Mouse (Mus musculus): ENCODE measurements around the gene Map2k3.

Map2k3 gene

GRCm38 (mm10) chr11:60930724-60931281, 1.0 kb upstream of the Map2k3 start:
- no peak for DNase-seq

DNA sequence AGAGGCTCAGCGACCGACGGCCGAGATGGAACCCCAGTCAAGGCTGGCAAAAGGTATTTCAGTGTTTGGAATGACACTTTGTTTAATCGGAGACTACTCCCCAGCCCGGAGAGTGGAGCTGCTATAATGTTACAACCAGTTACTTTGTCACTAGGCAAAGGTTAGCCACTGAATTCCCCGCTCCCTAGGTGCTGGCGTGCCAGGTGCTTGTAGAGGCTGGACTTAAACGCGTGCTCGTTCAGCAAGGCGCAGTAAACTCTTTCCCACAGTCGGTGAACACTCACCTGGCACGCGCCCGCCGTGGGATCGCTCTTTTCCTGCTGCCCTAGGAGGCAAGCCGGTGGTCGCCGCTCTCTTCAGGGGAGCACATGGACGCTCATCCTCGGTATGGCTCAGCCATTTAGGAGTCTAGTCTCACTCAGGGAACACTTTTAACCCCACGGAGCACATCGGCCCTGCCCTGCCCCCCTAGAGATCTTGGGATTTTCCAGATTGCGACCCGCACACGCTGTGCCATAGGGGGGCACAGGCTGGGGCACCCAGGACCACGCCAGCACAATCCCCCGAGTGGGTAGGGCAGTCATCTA, 458 bp upstream of the Map2k3 start:
- no peak for DNase-seq

GRCm38 (mm10) chr11:60932503-60933020, 729 bp downstream of the Map2k3 start:
- no peak for DNase-seq

DNA sequence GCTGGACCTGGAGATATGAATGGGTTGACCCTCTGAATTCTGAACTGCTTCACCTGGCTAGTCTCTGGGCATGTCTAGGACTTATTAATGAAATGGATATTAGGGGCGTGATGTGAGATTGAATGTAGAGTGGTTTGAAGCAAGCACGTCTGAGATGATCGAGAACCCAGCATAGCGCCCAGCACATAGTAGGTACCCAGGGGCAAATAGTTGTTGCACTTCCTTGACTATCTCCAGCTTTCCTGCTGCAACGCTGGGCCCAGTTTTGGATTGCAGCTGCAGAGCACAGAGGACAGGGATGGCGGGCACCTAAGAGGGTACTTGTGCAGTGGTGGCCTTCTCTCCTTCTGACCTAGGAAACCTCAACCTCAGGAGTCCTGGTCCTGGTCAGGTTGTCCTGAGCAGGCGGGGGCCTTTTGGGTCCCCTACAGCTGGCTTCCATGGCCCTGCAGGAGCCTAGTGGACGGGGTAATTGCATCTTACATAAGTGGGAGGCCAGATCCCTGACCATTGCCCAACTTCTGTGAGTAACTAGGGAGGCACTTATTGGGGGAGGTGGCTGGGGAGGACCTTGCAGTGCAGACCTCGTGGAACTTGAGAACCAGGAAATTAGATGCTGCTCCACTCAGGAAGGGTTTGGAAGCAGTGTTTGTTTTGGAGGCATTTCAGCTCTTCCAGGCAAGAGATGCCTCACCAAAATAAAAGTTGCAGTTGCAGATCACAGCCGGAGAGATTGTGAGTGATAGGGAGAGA, 1.5 kb downstream of the Map2k3 start:
- peak; percentile 67 for DNase-seq

DNA sequence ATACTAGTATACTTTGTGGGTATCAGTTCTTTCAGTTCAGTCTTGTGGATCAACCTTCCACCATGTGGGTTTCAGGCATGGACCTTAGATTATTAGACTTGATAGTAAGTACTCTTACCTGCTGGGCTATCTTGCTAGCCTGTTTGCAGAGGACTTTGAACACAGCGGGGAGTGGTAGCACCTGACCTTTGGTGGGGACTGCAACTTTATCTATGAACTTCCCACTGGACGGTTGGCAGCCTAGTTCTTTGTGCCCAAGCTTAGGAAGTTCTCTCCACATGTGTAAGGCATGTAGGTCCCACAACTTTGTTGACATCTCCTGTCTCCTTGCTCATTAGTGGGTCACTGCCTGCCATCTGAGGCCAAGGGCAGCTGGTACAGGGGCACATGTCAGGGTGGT, 3.0 kb downstream of the Map2k3 start:
- DNase-seq, result no peak

- DNase-seq, result peak; percentile 60
Observed at GRCm38 (mm10) chr11:60935326-60935974, 3.6 kb downstream of the Map2k3 start.

GRCm38 (mm10) chr11:60935975-60936373, 4.1 kb downstream of the Map2k3 start:
- no peak for DNase-seq

GRCm38 (mm10) chr11:60937611-60938010, 5.8 kb downstream of the Map2k3 start:
- no peak for DNase-seq

- no peak for DNase-seq
Observed at GRCm38 (mm10) chr11:60939487-60939886, 7.7 kb downstream of the Map2k3 start.

DNA sequence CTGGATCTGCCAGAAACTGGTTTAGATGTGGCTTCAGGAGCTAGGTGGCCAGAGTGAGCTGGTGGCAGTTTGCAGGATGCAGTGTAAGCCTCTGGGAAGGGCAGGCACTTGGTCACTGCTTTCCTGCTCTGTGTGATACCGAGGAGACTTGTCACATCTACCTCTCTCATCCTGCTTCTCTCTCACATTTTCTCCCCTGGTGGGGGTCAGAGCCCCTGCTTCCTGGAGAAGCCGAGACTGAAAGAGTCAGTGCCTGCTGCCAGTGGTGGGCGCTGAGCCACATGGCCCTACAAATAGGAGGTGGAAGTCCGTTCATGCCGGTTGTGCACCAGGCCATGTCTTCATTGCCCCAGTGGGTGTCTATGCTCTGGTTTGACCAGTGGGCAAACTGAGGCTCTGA, 8.7 kb downstream of the Map2k3 start:
- DNase-seq, result no peak

DNA sequence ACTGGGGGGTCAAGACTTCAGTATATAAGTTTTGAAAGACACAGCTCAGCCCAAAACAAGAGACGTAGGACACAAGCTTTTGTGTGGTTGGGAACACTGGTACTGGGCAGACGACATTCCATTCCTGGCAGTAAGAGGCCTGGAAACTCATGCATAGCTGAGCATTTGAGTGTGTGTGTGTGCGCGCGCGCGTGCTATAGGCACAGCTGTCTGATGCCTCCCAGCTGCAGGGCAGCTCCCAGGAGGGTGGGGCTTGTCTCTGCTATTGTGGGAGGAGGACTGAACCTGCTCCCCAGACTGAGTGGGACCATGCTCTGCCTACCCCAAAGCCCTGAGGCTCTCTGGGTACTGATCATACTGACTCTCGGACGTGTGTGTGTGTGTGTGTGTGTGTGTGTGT, 9.5 kb downstream of the Map2k3 start:
- DNase-seq, result peak; percentile 40

DNA sequence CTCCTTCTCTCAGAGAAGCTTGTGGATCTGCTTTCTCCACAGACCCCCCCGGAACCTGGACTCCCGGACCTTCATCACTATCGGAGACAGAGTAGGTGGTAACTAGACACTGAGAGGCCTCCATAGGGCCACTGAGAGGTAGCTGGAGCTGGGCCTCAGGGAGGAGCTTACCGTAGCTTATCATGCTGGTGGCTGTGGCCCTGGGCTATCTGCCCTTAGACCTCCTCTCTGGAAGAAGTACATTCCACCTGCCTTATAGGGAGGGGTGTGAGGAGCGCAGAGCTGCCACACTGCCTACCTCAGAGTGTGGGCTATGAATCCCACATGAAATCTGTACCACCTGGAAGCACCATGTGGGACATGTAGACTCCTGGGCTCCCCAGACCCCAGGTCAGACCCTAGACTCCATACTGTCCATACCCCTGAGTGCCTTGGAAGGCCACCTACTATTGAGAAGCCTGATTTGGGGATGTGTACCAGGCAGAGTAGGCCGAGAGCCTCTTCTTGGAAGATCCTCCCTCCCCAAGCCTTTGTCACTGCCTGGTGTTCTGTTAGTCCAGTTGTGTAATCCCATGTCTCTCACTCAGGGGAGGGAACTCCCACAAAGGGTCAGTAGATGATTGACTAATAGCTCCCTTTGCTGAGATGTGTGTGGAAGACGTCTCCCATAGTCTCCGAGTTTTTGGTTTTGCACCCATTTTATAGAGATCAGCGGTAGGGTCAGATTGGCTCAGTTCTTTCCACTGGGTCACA, 10.6 kb downstream of the Map2k3 start:
- no peak for DNase-seq

DNA sequence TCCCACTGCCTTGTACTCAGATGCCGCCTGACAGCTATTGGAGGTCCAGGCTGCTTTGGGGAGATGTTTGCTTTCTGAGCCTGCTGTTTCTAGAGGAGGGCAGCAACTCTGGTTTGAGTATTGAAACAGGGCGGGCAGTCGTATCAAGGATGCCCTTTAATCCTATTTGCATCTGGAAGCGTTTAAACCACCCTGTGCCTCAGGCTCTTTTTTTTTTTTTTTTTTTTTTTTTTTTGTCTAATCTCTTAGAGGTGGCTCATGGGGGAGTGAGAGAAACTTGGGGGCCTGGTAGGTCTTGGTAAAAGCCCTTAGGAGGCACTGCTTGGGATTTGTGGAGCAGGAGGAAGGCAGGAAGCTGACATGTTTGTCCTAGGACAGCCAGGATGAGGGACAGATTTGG, 13.2 kb downstream of the Map2k3 start:
- no peak for DNase-seq

GRCm38 (mm10) chr11:60951896-60952295, 20.1 kb downstream of the Map2k3 start:
- DNase-seq, result no peak

GRCm38 (mm10) chr11:60952362-60952761, 20.5 kb downstream of the Map2k3 start:
- no peak for DNase-seq

GRCm38 (mm10) chr11:60952986-60953385, 21.2 kb downstream of the Map2k3 start:
- DNase-seq, result no peak

DNA sequence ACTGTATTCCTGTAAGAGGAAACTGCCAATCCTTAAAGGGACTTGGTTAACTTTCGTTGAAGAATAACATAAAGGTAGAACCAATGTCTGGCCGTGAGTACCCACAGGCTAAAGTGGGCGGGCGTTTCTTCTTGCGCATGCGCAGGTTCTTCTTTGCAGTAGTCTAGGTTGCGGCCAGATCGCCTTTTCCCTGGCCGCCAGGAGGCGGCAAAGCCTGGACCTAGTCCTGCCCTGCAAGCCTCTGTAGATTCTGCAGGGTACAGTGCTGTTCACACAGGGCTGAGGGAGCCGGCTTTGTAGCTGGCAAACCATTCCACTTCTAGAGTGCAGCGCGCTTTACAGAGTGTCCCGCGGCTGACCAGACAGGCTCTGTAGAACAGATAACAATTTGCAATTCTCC, 22.0 kb downstream of the Map2k3 start:
- DNase-seq, result peak; percentile 93

DNA sequence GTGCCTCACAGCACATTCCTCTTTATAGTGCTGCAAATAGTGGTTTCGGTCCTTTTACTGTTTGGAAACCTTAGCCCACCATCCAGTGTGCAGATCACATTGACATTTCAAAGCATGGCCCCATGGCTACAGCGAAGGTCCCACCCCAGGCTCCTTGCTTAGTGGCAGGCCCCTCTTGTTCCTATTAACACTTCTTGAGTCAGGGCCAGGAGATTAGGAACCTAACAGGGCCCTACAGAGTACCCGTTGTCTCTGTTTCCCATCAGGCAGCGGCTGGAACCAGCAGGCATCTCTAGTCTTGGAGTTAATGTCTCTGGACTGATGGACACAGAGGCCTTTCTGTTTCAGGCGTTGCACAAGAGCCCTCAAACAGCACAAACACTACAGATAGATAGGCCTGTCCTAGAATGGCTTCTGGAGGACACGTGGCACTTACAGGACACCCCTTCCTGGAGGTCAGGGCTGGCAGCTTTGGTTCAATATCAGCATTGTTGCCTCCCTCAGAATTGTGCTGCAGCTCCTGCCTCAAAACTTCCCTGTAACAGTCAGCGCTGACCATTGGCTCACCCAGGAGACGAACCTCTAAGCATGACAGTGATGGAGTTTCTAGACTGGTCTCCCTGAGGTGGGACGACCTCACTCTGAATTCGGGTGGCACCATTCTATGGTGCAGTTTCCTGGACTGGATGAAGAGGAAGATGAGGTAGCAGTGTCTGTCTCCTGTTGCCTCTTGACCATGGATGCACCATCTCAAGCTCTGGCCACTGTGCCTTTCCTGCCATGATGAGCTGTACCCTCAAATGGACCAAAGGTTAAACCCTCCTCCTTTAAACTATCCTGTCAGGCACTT, 22.6 kb downstream of the Map2k3 start:
- no peak for DNase-seq

GRCm38 (mm10) chr11:60955621-60956383, 24.0 kb downstream of the Map2k3 start:
- no peak for DNase-seq

- DNase-seq, result no peak
Observed at GRCm38 (mm10) chr11:60958948-60959347, 27.1 kb downstream of the Map2k3 start.

GRCm38 (mm10) chr11:60961176-60961575, 29.3 kb downstream of the Map2k3 start:
- DNase-seq, result no peak

Measured in lung, postnatal 14 days (tissue).